Mouse (Mus musculus): ENCODE data around the gene Celf2. TPM values are rescaled to one million over a fixed set of nuclear protein-coding genes. Genes with fewer than 3 reads are reported as not detected.
A peak's percentile ranks its signal among the peaks of the same experiment; 100 is the strongest.

Celf2 gene
- polyA plus RNA-seq, 1 experiment from 2014 or later = 68.8 TPM

DNA sequence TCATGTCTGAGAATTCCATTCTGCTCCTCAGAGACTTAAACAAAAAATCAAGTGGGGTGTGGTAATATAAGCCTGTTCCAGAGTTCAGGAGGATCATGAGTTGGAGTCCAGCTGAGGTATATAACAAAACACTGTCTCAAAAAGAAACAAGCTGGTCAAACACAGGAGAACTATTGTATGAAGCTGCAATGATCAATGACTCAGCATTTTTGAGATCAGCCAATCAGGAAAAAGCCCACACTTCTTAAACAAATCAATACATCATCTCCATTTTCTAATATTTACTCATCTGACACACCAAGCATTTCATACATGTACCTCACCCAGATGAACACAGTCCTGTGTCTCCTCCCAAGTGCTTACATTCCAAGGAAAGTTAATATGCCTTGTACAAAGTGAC, 544.1 kb downstream of the Celf2 start:
- no peak overlapping the region for H3K27ac ChIP-seq (replicated peaks; ENCODE audit: low read depth, low read length)
- H3K27me3 ChIP-seq (replicated peaks; ENCODE audit: control insufficient read depth, insufficient read depth, low read length) = no peaks in the 10 kb centered on the region
- no peak overlapping the region for H3K9ac ChIP-seq (ENCODE audit: low read depth, low read length)
- no peak for ATAC-seq (ENCODE audit: low read depth)
- H3K4me1 ChIP-seq (ENCODE audit: control insufficient read depth, insufficient read depth, low read length) = no peaks in the 10 kb centered on the region
- no peak overlapping the region for H3K4me2 ChIP-seq (ENCODE audit: low read depth, low read length)
- no peak for DNase-seq (ENCODE audit: low spot score)
- H3K4me3 ChIP-seq (ENCODE audit: low read depth, low read length) = no peak overlapping the region
- no peaks in the 10 kb centered on the region for H3K36me3 ChIP-seq (ENCODE audit: control insufficient read depth, insufficient read depth, low read length)
- H3K9me3 ChIP-seq (ENCODE audit: control insufficient read depth, low read length) = no peaks in the 10 kb centered on the region

DNA sequence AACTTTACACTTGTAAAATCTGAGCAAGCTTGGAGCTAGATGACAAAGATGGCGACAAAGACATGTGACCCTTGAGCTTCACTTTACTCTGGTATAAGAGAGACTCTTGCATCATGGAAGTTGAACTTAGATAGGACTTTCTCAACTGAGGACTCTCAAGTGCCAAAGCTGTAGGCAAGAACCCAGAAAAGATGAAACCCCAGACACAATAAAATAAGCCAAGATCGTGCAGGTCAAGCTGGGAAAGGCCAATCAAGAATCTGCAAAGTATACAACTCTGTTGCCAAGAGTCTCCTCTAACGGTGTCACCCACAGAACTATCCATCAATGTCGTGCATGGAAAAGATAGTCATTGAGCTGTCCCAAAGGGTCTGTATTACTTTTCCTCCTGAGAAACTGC, 558.7 kb downstream of the Celf2 start:
- Histone ChIP-seq H3K27me3 (replicated peaks; ENCODE audit: control insufficient read depth, insufficient read depth, low read length) (no peaks in the 10 kb centered on the region), H3K36me3 (ENCODE audit: control insufficient read depth, insufficient read depth, low read length) (no peaks in the 10 kb centered on the region), H3K9ac (ENCODE audit: low read depth, low read length) (no peak overlapping the region), H3K27ac (replicated peaks; ENCODE audit: low read depth, low read length) (no peak overlapping the region), H3K4me1 (ENCODE audit: control insufficient read depth, insufficient read depth, low read length) (no peaks in the 10 kb centered on the region), H3K4me3 (ENCODE audit: low read depth, low read length) (no peak overlapping the region), H3K9me3 (ENCODE audit: control insufficient read depth, low read length) (no peaks in the 10 kb centered on the region), H3K4me2 (ENCODE audit: low read depth, low read length) (no peak overlapping the region)
- no peak for ATAC-seq (ENCODE audit: low read depth)
- WGBS = 85% methylated on average over 4 of the region's 4 CpGs
- DNase-seq (ENCODE audit: low spot score) = no peak

DNA sequence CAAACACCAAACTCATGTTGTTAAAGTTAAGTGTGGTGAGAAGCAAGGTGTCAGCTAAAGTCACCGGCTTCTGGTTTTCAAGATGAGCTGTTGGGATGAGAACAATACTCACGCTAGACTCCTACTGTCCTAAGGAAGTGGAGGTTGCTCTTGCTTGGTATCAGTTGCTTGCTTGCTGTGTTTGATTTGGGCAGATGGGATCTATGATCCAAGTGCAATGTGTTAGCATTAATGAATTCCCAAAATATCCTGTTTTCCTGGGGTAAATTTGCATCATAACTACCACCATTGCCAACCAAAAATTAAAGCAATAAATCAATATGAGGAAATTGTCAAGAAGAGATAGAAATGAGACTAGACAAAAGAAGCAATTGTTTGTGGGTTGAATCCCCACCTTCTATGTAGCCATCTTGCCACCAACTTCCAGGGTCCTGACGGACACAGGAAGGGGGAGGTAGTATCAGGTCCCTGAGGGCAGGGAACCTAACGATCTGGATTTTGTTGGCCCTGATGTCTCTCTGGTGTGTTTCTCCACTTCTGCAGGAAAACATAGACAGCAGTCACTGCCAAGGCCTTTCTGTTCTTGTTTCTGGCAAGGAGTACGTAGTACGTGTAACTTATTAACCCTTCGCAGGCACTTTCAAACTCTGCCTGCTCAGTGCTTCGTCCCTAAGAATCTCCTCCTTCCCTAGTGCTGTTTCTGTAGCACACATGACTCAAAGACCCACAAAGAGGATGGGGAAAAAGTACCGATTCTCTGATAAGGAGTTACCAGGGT, 563.5 kb downstream of the Celf2 start:
- ATAC-seq (ENCODE audit: low read depth) (no peak), DNase-seq (ENCODE audit: low spot score) (no peak)
- no peak overlapping the region for H3K9ac ChIP-seq (ENCODE audit: low read depth, low read length)
- H3K36me3 ChIP-seq (ENCODE audit: control insufficient read depth, insufficient read depth, low read length) = no peaks in the 10 kb centered on the region
- no peak overlapping the region for H3K4me3 ChIP-seq (ENCODE audit: low read depth, low read length)
- H3K4me1 ChIP-seq (ENCODE audit: control insufficient read depth, insufficient read depth, low read length) = no peaks in the 10 kb centered on the region
- H3K27me3 ChIP-seq (replicated peaks; ENCODE audit: control insufficient read depth, insufficient read depth, low read length) = no peaks in the 10 kb centered on the region
- WGBS = 69% methylated on average over 9 of the region's 9 CpGs
- H3K27ac ChIP-seq (replicated peaks; ENCODE audit: low read depth, low read length) = no peak overlapping the region
- H3K9me3 ChIP-seq (ENCODE audit: control insufficient read depth, low read length) = no peaks in the 10 kb centered on the region
- no peak overlapping the region for H3K4me2 ChIP-seq (ENCODE audit: low read depth, low read length)

DNA sequence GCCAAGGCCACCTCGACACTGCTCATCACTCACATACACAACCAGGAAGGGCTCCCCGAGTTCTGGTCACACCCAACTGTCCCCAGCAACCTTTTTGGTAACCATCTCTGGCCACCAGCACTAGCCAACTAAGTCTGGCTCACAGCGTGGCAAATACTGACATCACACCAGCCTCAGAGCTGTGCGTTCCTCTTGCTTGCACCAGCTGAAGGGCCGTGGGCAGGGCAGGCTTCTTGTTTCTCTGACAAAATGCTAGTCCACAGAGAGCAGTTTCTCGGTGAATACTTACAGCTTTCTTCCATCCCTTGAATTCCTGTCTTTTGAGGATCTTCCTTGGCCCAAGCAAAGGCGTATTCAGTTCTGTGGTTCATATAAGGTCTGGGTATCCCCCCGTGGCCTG, 565.7 kb downstream of the Celf2 start:
- Histone ChIP-seq H3K4me3 (ENCODE audit: low read depth, low read length) (no peak overlapping the region), H3K4me1 (ENCODE audit: control insufficient read depth, insufficient read depth, low read length) (no peaks in the 10 kb centered on the region), H3K9me3 (ENCODE audit: control insufficient read depth, low read length) (no peaks in the 10 kb centered on the region), H3K4me2 (ENCODE audit: low read depth, low read length) (no peak overlapping the region), H3K36me3 (ENCODE audit: control insufficient read depth, insufficient read depth, low read length) (no peaks in the 10 kb centered on the region), H3K27me3 (replicated peaks; ENCODE audit: control insufficient read depth, insufficient read depth, low read length) (no peaks in the 10 kb centered on the region), H3K27ac (replicated peaks; ENCODE audit: low read depth, low read length) (no peak overlapping the region), H3K9ac (ENCODE audit: low read depth, low read length) (no peak overlapping the region)
- DNase-seq (ENCODE audit: low spot score) = no peak
- WGBS = 76% methylated on average over 8 of the region's 8 CpGs
- no peak for ATAC-seq (ENCODE audit: low read depth)

DNA sequence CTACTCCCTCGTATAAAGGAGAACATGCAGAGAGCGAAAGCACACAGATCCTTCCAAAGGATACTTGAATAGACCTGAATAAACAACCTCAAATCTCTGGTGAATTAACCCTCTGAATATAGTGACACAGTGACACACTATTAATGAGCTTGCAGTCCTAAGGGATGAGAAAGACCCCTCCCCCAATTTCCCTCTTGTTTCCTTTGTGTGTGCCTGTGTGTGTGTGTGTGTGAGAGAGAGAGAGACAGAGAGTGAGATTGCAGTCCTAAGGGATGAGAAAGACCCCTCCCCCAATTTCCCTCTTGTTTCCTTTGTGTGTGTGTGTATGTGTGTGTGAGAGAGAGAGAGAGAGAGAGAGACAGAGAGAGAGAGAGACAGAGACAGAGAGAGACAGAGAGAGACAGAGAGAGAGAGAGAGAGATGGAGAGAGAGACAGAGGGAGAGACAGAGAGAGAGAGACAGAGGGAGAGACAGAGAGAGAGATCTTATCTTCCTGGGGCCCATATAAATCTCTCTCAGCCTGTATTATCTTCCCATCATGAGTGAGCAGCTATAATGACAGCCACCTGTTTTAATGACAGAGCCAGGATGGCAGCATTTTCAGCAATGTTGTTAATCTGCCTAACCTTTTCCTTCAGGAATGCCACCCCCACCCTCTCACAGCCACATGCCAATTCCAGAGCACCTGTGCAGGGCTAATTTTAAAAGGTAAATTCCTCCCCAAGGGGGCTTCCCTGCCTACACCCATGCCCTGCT, 566.5 kb downstream of the Celf2 start:
- no peaks in the 10 kb centered on the region for H3K9me3 ChIP-seq (ENCODE audit: control insufficient read depth, low read length)
- H3K27ac ChIP-seq (replicated peaks; ENCODE audit: low read depth, low read length) = no peak overlapping the region
- no peaks in the 10 kb centered on the region for H3K27me3 ChIP-seq (replicated peaks; ENCODE audit: control insufficient read depth, insufficient read depth, low read length)
- WGBS = 78% methylated on average over 2 of the region's 2 CpGs
- H3K4me3 ChIP-seq (ENCODE audit: low read depth, low read length) = no peak overlapping the region
- no peak overlapping the region for H3K9ac ChIP-seq (ENCODE audit: low read depth, low read length)
- DNase-seq (ENCODE audit: low spot score) = no peak
- no peaks in the 10 kb centered on the region for H3K4me1 ChIP-seq (ENCODE audit: control insufficient read depth, insufficient read depth, low read length)
- no peaks in the 10 kb centered on the region for H3K36me3 ChIP-seq (ENCODE audit: control insufficient read depth, insufficient read depth, low read length)
- ATAC-seq (ENCODE audit: low read depth) = peak; percentile 70; the same call in 1 of the 2 replicates
- H3K4me2 ChIP-seq (ENCODE audit: low read depth, low read length) = no peak overlapping the region

DNA sequence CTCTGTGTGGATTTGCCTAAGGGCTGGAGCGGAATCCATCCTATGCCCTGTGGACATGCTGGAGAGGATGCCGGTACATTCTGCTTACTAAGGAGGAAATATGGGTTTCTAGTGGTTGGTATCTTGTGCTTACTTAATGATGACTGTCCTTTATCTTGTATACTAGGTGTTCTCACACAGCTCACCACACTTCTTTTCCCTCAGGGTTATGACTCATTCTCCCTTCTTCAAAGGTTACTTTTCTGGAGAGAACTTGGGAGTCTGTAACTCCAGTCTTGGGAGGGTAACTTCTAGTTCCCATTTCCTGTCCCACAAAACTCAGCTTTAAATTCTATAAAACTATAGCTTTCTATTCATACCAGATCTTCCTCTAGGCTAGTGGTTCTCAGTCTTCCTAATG, 570.2 kb downstream of the Celf2 start:
- no peak overlapping the region for H3K4me2 ChIP-seq (ENCODE audit: low read depth, low read length)
- no peak overlapping the region for H3K27ac ChIP-seq (replicated peaks; ENCODE audit: low read depth, low read length)
- H3K4me3 ChIP-seq (ENCODE audit: low read depth, low read length) = no peak overlapping the region
- H3K36me3 ChIP-seq (ENCODE audit: control insufficient read depth, insufficient read depth, low read length) = no peaks in the 10 kb centered on the region
- no peak for ATAC-seq (ENCODE audit: low read depth)
- no peaks in the 10 kb centered on the region for H3K27me3 ChIP-seq (replicated peaks; ENCODE audit: control insufficient read depth, insufficient read depth, low read length)
- no peak for DNase-seq (ENCODE audit: low spot score)
- no peak overlapping the region for H3K9ac ChIP-seq (ENCODE audit: low read depth, low read length)
- no peaks in the 10 kb centered on the region for H3K4me1 ChIP-seq (ENCODE audit: control insufficient read depth, insufficient read depth, low read length)
- H3K9me3 ChIP-seq (ENCODE audit: control insufficient read depth, low read length) = no peaks in the 10 kb centered on the region
- 97% methylated on average over 2 of the region's 2 CpGs for WGBS

DNA sequence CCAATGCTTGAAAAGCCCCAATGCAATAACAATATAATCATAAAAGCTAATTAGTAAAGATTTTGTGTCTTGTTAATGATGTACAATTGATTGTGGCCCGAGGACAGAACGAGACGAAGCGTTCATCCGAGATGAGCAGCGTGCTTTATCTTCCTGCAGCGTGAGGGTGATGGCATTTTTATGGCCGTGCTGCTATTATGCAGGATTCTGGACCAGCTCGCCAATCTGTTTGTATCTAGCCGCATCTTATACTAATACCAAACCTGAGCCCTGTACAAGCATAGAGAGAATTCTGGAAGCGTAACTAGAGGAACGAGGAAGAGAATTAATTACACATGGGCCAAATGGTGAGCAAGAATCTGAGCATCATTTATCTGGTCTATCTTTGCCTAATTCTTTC, 576.2 kb downstream of the Celf2 start:
- Histone ChIP-seq H3K27ac (replicated peaks; ENCODE audit: low read depth, low read length) (no peak overlapping the region), H3K36me3 (ENCODE audit: control insufficient read depth, insufficient read depth, low read length) (no peaks in the 10 kb centered on the region), H3K4me3 (ENCODE audit: low read depth, low read length) (no peak overlapping the region), H3K4me1 (ENCODE audit: control insufficient read depth, insufficient read depth, low read length) (no peaks in the 10 kb centered on the region), H3K9me3 (ENCODE audit: control insufficient read depth, low read length) (no peaks in the 10 kb centered on the region), H3K9ac (ENCODE audit: low read depth, low read length) (no peak overlapping the region), H3K4me2 (ENCODE audit: low read depth, low read length) (no peak overlapping the region), H3K27me3 (replicated peaks; ENCODE audit: control insufficient read depth, insufficient read depth, low read length) (no peaks in the 10 kb centered on the region)
- WGBS = 87% methylated on average over 12 of the region's 12 CpGs
- no peak for ATAC-seq (ENCODE audit: low read depth)
- no peak for DNase-seq (ENCODE audit: low spot score)

DNA sequence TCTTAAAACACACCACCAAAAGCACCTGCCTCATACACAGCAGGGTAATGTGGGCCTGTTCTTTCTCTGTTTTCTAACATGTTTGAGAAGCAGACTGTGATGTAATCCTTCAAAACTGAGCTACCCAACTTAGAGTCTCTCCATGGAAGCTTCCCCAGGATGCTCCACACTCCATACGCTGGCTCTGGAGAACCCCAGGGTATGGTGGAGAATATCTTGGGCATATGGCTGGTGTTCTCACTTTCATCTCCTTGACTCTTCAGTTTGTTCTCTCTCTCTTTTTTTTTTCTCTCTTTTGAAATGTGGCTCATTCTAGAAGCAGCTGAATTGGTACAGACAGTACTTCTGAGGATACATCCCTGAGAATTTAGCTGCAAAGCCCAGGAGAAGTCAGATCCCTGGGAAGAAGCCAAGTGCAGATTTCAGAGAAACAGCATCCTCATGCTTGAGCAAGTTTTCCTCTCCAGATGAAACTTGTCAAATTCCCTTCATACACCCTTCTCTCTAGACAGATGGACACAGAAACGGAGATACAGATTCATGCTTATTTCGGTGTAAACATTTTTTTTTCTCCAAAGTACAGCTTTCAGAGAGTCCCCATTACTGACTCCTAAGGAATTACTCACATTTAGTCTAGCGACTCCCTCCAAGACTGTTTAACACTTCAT, 581.5 kb downstream of the Celf2 start:
- 83% methylated on average over 4 of the region's 4 CpGs for WGBS
- no peaks in the 10 kb centered on the region for H3K9me3 ChIP-seq (ENCODE audit: control insufficient read depth, low read length)
- no peaks in the 10 kb centered on the region for H3K27me3 ChIP-seq (replicated peaks; ENCODE audit: control insufficient read depth, insufficient read depth, low read length)
- H3K27ac ChIP-seq (replicated peaks; ENCODE audit: low read depth, low read length) = no peak overlapping the region
- H3K4me1 ChIP-seq (ENCODE audit: control insufficient read depth, insufficient read depth, low read length) = no peaks in the 10 kb centered on the region
- DNase-seq (ENCODE audit: low spot score) = peak; percentile 23
- H3K9ac ChIP-seq (ENCODE audit: low read depth, low read length) = no peak overlapping the region
- no peak overlapping the region for H3K4me2 ChIP-seq (ENCODE audit: low read depth, low read length)
- no peak for ATAC-seq (ENCODE audit: low read depth)
- no peaks in the 10 kb centered on the region for H3K36me3 ChIP-seq (ENCODE audit: control insufficient read depth, insufficient read depth, low read length)
- H3K4me3 ChIP-seq (ENCODE audit: low read depth, low read length) = no peak overlapping the region

Measured in embryonic facial prominence, embryonic 14.5 days (tissue).